Mouse (Mus musculus): ENCODE results near the gene Spcs2. TPM values are rescaled to one million over a fixed set of nuclear protein-coding genes. Genes with fewer than 3 reads are reported as not detected.

The Spcs2 gene
- polyA plus RNA-seq (2015; fragmentation: Nextera tagmentation; extraction: Ambion mirVana), result 491 and 521 TPM in 2 replicates

DNA sequence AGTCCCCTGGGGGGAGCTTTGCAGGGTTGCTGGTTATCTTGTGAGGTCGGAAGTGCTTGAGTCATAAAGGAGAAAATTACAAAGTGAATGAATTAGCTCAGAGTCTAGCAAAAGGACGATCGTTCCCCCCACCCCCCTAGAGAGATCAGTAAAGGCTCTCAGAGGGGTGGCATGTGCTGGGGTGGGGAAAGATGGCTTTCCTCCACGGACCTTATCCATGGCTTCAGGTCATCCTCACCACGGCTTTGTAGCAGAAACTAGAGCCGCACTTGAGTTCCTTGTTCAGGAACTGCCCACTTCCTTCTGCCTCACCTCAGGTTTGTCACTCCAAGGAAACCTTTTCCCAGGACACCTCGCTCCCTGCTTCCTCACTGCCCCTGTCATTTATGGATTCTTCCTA is at the start of gene Spcs2:
Gene Spcs2, minus strand, starts transcription at position 101 of the 400 bp plus-strand sequence.
- no peak for DNase-seq (ENCODE audit: low spot score)

DNA sequence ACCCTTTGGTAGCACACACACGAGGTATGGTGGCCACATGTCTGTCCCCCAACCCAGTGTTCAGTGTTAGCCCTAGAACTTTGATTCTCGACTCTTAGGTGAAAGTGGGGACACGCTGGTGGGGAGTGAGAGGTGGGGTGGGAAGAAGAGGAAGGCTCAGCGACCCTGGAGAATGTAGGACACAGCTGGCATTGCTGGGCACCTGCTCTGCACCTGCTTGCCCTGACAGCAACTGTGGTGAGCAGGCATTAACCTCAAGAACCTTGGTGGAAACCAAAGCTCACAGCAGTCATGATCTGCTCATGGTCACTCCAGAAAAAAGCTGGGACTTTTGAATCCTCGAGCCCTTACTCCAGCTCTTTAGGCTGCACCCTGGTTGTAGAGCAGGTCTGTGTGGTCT is 47.8 kb upstream of the Spcs2 start:
- peak; percentile 85 for DNase-seq (ENCODE audit: low spot score)

- DNase-seq (ENCODE audit: low spot score), result no peak
Observed at GRCm38 (mm10) chr7:99907463-99907862, 44.2 kb upstream of the Spcs2 start.

DNA sequence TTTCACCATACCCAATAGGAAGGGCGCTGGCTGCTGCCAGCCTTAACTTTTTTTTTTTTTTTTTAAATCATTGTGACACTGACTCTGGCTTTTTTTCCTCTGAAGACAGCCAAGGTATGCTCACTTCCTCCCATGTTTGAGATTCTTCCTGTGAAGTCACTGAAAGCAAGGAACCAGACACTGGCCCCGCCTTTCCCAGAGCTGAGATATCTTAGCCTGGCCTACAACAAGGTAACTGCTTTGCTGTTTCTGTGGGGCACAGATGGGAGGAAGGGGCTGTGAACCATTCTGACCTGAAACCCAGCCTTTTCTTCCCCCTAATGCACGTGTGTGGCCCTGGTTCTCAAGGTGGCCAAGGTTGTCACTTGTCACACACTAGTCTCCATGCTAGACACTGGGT is 43.1 kb upstream of the Spcs2 start:
- DNase-seq (ENCODE audit: low spot score), result no peak

GRCm38 (mm10) chr7:99904421-99905005 is 41.3 kb upstream of the Spcs2 start:
- DNase-seq (ENCODE audit: low spot score), result peak; percentile 26

- DNase-seq (ENCODE audit: low spot score), result peak; percentile 49
Observed at GRCm38 (mm10) chr7:99902918-99903665, 39.8 kb upstream of the Spcs2 start.

DNA sequence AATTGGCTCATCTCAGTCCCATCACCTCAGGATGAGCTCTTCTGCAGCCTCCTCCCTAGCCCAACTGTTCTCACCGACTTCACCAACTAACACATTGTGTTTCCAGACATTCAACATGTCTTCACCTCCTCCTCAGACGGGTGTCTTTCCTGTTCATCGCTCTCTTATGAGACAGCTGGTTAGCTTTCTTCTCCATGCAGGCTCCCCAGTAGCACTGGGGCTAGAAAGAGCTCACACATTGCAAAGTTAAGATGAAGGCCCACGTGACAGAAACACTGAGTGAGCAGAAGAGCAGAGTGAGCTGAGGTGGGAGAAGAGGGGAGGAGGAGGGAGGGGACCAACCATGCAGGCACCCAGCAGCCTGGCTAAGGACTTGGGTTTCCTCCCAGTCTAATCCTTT is 38.9 kb upstream of the Spcs2 start:
- peak; percentile 68 for DNase-seq (ENCODE audit: low spot score)

GRCm38 (mm10) chr7:99896905-99897304 is 33.6 kb upstream of the Spcs2 start:
- no peak for DNase-seq (ENCODE audit: low spot score)

- no peak for DNase-seq (ENCODE audit: low spot score)
Observed at GRCm38 (mm10) chr7:99894478-99894877, 31.2 kb upstream of the Spcs2 start.

- DNase-seq (ENCODE audit: low spot score), result no peak
Observed at GRCm38 (mm10) chr7:99893967-99894366, 30.7 kb upstream of the Spcs2 start.

DNA sequence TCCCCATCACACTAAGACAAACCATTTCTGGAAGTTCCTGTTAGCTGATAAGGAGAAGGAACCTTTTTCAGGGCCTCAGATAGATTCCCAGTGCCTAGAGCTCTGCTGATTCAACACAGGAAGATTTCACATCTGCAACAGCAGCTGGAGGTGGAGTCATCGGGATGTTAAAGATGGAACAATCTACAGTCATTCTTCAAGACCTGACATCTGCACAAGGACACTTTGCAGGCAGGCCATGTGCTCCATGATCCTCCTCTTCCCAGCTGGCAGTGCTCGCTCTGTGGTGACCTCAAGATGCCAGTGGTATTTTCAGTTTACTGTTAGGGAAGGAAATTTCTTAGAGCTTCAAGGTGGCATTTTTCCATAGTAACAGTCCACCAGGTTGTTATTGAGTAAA is 29.1 kb upstream of the Spcs2 start:
- no peak for DNase-seq (ENCODE audit: low spot score)

DNA sequence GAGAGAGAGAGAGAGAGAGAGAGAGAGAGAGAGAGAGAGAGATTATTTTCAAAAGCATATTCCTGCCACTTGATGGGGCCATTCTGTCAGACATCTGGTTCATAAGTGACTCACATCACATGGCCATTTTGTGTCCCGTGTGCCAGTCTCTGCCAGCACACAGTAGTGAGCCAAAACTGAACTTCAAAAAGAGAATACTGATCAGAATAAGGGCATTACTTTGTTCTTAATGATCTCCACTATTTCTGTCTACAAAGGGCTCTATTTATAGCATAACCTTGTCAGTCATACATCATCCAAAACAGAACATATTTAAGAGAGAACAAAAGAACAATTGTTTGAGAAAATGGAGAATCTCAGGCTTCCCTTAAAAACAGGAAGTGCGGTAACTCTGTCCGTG is 28.2 kb upstream of the Spcs2 start:
- DNase-seq (ENCODE audit: low spot score), result peak; percentile 51

DNA sequence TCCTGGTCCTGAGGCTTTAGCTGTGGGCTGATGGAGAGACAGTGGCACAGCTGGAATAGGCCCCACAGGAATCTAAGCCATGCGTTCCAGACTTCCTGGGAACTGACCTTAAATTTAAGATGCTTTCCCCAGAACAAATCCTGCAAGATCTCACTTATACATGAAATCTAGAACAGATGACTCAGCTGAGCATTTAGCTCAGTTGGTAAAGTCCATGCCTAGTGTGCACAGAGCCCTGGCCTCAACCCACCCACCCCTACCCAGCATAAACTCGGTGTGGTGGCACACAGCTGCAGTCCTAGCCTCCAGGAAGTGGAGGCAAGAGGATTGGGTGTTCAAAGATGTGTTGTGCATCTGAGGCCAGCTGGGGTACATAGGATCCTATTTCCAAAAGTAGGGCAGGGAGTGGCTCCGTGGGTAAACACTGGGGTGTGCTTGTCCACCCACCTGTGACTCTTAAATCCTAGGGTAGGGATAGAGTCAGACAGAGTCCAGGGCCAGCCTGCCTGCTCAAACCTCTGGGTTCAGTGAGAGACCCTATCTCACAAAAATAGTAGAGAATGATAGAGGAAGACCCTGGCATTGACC is 27.0 kb upstream of the Spcs2 start:
- peak; percentile 92 for DNase-seq (ENCODE audit: low spot score)

GRCm38 (mm10) chr7:99889175-99889880 is 26.1 kb upstream of the Spcs2 start:
- peak; percentile 82 for DNase-seq (ENCODE audit: low spot score)

- DNase-seq (ENCODE audit: low spot score), result no peak
Observed at GRCm38 (mm10) chr7:99887743-99888142, 24.5 kb upstream of the Spcs2 start.

GRCm38 (mm10) chr7:99887230-99887735 is 24.0 kb upstream of the Spcs2 start:
- DNase-seq (ENCODE audit: low spot score), result no peak

DNA sequence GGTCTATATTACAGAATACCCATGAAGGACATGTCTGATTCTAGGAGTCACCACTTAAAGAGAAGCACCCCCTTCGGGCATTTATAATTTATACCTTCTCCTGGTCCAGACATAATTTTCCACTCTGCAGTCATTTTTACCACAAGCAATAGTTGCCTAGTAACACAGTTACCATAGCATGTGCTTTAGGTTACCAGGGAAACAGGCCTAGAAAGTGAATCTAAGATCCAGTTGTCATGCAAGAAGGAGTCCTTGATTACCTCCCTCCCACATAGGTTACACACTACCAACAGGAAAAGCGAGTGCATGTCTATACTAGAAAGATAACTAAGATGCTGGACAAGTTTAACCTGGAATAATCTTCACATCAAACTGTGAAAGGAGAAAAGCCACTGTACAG is 15.0 kb upstream of the Spcs2 start:
- no peak for DNase-seq (ENCODE audit: low spot score)

DNA sequence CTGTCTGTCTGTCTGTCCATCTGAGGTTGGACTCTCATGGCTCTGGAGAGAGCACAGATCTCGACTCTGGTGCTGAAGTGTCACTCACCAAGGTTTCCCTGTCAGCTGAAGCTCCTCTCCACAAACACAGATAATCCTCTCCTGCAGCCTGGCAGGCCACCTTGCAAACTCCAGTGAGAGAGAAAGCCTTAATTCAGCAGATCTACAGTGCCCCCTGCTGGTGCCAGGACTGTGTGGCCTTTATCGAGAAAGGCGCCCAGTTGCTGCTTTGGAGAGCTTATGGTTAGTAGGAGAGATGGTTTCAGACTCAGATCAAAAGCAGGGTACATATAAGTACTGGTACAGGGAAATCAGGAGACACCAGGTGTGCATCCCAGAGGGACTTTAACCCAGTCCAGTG is 13.1 kb upstream of the Spcs2 start:
- DNase-seq (ENCODE audit: low spot score), result peak; percentile 91

DNA sequence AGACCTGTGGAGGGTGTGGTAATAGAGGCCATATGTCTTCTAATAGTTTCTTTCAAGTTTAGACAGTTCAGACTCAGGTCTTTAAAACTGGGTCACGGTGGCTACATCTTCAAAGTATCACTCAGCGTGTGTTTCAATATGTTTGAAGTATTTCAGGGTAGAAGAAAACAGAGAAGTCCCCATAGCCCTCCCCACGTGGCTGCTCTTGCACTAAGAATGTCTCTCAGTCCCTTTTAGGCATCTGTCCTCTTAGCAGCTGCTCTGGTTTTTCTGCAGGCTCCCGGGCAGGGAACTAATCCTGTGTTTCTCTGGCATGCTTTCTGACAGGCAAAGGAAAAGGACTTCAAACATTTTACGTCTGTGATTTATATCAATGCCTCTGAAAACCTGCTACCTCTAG is 12.6 kb upstream of the Spcs2 start:
- DNase-seq (ENCODE audit: low spot score), result peak; percentile 66

- DNase-seq (ENCODE audit: low spot score), result no peak
Observed at GRCm38 (mm10) chr7:99873965-99874364, 10.7 kb upstream of the Spcs2 start.

- DNase-seq (ENCODE audit: low spot score), result no peak
Observed at GRCm38 (mm10) chr7:99869296-99869695, 6.0 kb upstream of the Spcs2 start.

DNA sequence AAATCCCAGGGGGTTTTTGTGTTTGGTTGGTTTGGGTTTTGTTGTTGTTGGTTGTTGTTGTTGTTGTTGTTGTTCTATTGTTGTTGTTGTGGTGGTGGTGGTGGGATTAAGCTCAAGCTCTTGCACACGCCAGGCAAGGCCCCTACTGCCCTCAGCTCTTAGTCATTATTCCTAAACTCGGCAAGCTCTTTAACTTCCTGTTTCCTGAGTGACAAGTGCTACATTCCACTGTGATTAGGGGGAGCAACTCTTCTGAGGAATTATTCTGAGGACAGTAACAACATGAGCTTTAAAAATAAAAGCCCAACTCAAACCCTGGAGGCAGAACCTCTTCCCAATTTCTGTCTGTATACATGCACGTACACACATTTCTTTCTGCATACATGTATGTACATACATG is 2.0 kb upstream of the Spcs2 start:
- no peak for DNase-seq (ENCODE audit: low spot score)

Measured in thymus, postnatal 0 days (tissue).